Mouse (Mus musculus): ENCODE measurements around the gene Cyfip2. TPM values are rescaled to one million over a fixed set of nuclear protein-coding genes. Genes with fewer than 3 reads are reported as not detected.

Gene Cyfip2
- polyA plus RNA-seq, 1 experiment from 2014 or later: 92.0 TPM

- no peak overlapping the region for H3K4me2 ChIP-seq (ENCODE audit: low read length)
- 77% methylated on average over 10 of the region's 10 CpGs for WGBS
- no peaks in the 10 kb centered on the region for H3K27me3 ChIP-seq (replicated peaks; ENCODE audit: control insufficient read depth, insufficient read depth, low read length)
- H3K9ac ChIP-seq (ENCODE audit: low read depth, low read length): no peak overlapping the region
- no peak for ATAC-seq
- no peak overlapping the region for H3K4me3 ChIP-seq (ENCODE audit: low read length)
- H3K27ac ChIP-seq (ENCODE audit: low read depth, low read length): no peak overlapping the region
- H3K9me3 ChIP-seq (ENCODE audit: control insufficient read depth, low read length): no peaks in the 10 kb centered on the region
- no peaks in the 10 kb centered on the region for H3K4me1 ChIP-seq (ENCODE audit: control insufficient read depth, insufficient read depth, low read depth, low read length)
- no peaks in the 10 kb centered on the region for H3K36me3 ChIP-seq (ENCODE audit: control insufficient read depth, insufficient read depth, low read length)
Measured at GRCm38 (mm10) chr11:46177246-46178043, 135.2 kb downstream of the Cyfip2 start.

DNA sequence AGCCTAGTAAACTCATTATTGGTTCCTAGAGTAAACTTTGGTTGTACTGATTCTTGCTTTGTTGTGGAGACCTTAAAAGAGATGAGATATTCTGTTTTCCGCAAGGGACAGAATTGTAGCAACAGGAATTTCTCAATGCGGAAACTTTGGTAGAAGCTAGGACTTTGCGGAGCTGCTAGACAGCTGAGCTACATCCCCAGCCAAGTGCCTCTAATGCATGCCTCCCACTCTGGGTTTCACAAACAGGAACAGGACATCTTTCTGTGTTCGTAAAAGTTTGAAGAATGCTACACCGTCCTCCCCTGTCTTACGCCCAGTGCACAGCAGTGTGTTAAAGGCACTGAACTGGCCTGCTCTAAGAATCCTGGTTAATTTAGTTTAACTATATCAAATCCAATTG is 136.5 kb downstream of the Cyfip2 start:
- H3K9me3 ChIP-seq (ENCODE audit: control insufficient read depth, low read length): no peaks in the 10 kb centered on the region
- no peak overlapping the region for H3K4me2 ChIP-seq (ENCODE audit: low read length)
- H3K9ac ChIP-seq (ENCODE audit: low read depth, low read length): no peak overlapping the region
- 89% methylated on average over 6 of the region's 6 CpGs for WGBS
- H3K27me3 ChIP-seq (replicated peaks; ENCODE audit: control insufficient read depth, insufficient read depth, low read length): no peaks in the 10 kb centered on the region
- no peaks in the 10 kb centered on the region for H3K4me1 ChIP-seq (ENCODE audit: control insufficient read depth, insufficient read depth, low read depth, low read length)
- no peak for ATAC-seq
- no peaks in the 10 kb centered on the region for H3K36me3 ChIP-seq (ENCODE audit: control insufficient read depth, insufficient read depth, low read length)
- H3K4me3 ChIP-seq (ENCODE audit: low read length): no peak overlapping the region
- no peak overlapping the region for H3K27ac ChIP-seq (ENCODE audit: low read depth, low read length)

- no peak for ATAC-seq
- WGBS: 97% methylated on average over 9 of the region's 9 CpGs
- Histone ChIP-seq H3K27me3 (replicated peaks; ENCODE audit: control insufficient read depth, insufficient read depth, low read length) (no peaks in the 10 kb centered on the region), H3K4me3 (ENCODE audit: low read length) (no peak overlapping the region), H3K4me2 (ENCODE audit: low read length) (no peak overlapping the region), H3K4me1 (ENCODE audit: control insufficient read depth, insufficient read depth, low read depth, low read length) (no peaks in the 10 kb centered on the region), H3K27ac (ENCODE audit: low read depth, low read length) (no peak overlapping the region), H3K9me3 (ENCODE audit: control insufficient read depth, low read length) (no peaks in the 10 kb centered on the region), H3K36me3 (ENCODE audit: control insufficient read depth, insufficient read depth, low read length) (no peaks in the 10 kb centered on the region), H3K9ac (ENCODE audit: low read depth, low read length) (no peak overlapping the region)
Measured at GRCm38 (mm10) chr11:46172128-46172527, 140.5 kb downstream of the Cyfip2 start.

GRCm38 (mm10) chr11:46169908-46170307 is 142.8 kb downstream of the Cyfip2 start:
- Histone ChIP-seq H3K36me3 (ENCODE audit: control insufficient read depth, insufficient read depth, low read length) (no peaks in the 10 kb centered on the region), H3K9me3 (ENCODE audit: control insufficient read depth, low read length) (no peaks in the 10 kb centered on the region), H3K27ac (ENCODE audit: low read depth, low read length) (no peak overlapping the region), H3K9ac (ENCODE audit: low read depth, low read length) (no peak overlapping the region), H3K4me3 (ENCODE audit: low read length) (no peak overlapping the region), H3K4me1 (ENCODE audit: control insufficient read depth, insufficient read depth, low read depth, low read length) (no peaks in the 10 kb centered on the region; the same call in 1 of the 2 replicates), H3K4me2 (ENCODE audit: low read length) (no peak overlapping the region), H3K27me3 (replicated peaks; ENCODE audit: control insufficient read depth, insufficient read depth, low read length) (peaks cover 3% of the 10 kb centered on the region; the same call in 1 of the 2 replicates)
- WGBS: 28% methylated on average over 3 of the region's 3 CpGs
- no peak for ATAC-seq

- Histone ChIP-seq H3K4me3 (ENCODE audit: low read length) (no peak overlapping the region), H3K27ac (ENCODE audit: low read depth, low read length) (no peak overlapping the region), H3K9ac (ENCODE audit: low read depth, low read length) (no peak overlapping the region), H3K4me1 (ENCODE audit: control insufficient read depth, insufficient read depth, low read depth, low read length) (no peaks in the 10 kb centered on the region; the same call in 1 of the 2 replicates), H3K9me3 (ENCODE audit: control insufficient read depth, low read length) (no peaks in the 10 kb centered on the region), H3K36me3 (ENCODE audit: control insufficient read depth, insufficient read depth, low read length) (no peaks in the 10 kb centered on the region), H3K4me2 (ENCODE audit: low read length) (no peak overlapping the region), H3K27me3 (replicated peaks; ENCODE audit: control insufficient read depth, insufficient read depth, low read length) (peaks cover 6% of the 10 kb centered on the region; the same call in 1 of the 2 replicates)
- 89% methylated on average over 7 of the region's 7 CpGs for WGBS
- ATAC-seq: no peak
Measured at GRCm38 (mm10) chr11:46168506-46168905, 144.2 kb downstream of the Cyfip2 start.

DNA sequence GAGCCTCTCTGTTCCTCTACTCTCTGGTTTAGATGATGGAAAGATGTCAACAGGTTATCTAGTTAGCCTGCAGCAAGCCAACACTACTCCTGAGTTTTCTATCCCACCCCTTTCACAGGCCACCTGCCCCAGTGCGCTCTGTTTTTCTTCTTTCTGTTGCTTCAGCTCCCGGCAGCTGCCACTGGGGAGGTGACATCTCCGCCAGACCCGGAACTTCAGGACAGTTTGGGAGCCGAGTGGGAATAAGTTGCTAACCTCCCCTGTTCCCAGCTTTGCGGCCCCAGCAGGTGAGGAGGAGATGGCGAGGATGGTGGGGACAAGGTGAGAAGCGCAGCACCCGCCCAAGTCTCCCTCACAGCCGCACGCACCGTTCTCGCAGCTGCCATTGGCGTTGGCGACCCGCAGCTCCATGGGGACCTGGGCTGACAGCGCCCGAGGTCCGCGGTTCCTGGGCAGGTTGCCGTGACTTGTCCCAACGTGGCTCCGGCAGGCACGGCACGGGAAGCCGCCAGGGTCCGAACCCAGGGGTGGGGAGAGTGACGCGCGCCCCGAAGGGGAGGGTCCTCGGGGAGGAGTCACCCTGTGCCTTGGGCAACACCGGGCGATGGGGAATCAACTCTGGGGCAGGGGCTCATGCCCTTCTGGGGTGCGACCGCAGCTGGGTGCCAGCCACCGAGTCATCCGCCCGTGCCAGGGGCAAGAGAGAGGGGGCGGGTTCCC is 146.6 kb downstream of the Cyfip2 start, which contains the start of gene Nipal4:
Gene Nipal4 (minus strand): TSS at position 643 of the 720 bp plus-strand sequence.
- Histone ChIP-seq H3K27ac (ENCODE audit: low read depth, low read length) (no peak within 1 kb of the TSS), H3K36me3 (ENCODE audit: control insufficient read depth, insufficient read depth, low read length) (no peaks in the 10 kb centered on the region), H3K4me1 (ENCODE audit: control insufficient read depth, insufficient read depth, low read depth, low read length) (no peaks in the 10 kb centered on the region; the same call in 1 of the 2 replicates), H3K27me3 (replicated peaks; ENCODE audit: control insufficient read depth, insufficient read depth, low read length) (peaks cover 6% of the 10 kb centered on the region; the same call in 1 of the 2 replicates), H3K4me2 (ENCODE audit: low read length) (peak within 1 kb of the TSS; percentile 79), H3K9me3 (ENCODE audit: control insufficient read depth, low read length) (no peaks in the 10 kb centered on the region), H3K9ac (ENCODE audit: low read depth, low read length) (peak within 1 kb of the TSS; percentile 49), H3K4me3 (ENCODE audit: low read length) (peak within 1 kb of the TSS; percentile 48)
- 4% methylated on average over 40 of the region's 40 CpGs for WGBS
- ATAC-seq: peak; percentile 50; the same call in 1 of the 2 replicates

DNA sequence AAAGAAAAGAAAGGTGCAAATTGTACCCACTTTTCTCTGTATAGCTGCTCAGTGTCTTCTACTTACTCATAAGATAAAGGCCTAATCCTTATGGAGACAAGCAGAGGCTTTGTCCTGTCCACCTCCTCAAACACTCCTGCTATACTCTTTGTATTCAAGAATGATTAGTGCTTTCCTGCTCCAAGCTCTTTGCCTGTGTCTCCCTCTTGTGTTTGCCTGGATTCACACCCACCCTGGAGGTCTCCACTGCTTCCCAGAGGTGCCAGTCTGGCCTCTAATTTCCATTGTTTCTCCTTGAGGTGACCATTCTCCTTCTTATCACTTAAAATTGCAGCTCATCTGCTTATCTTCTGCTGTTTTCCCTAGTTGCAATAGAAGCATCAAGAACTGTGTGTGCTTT is 155.2 kb downstream of the Cyfip2 start:
- Histone ChIP-seq H3K36me3 (ENCODE audit: control insufficient read depth, insufficient read depth, low read length) (no peaks in the 10 kb centered on the region), H3K4me2 (ENCODE audit: low read length) (no peak overlapping the region), H3K27me3 (replicated peaks; ENCODE audit: control insufficient read depth, insufficient read depth, low read length) (no peaks in the 10 kb centered on the region), H3K9me3 (ENCODE audit: control insufficient read depth, low read length) (no peaks in the 10 kb centered on the region), H3K9ac (ENCODE audit: low read depth, low read length) (no peak overlapping the region), H3K4me3 (ENCODE audit: low read length) (no peak overlapping the region), H3K4me1 (ENCODE audit: control insufficient read depth, insufficient read depth, low read depth, low read length) (no peaks in the 10 kb centered on the region), H3K27ac (ENCODE audit: low read depth, low read length) (no peak overlapping the region)
- ATAC-seq: no peak

GRCm38 (mm10) chr11:46156945-46157344 is 155.7 kb downstream of the Cyfip2 start:
- Histone ChIP-seq H3K27ac (ENCODE audit: low read depth, low read length) (no peak overlapping the region), H3K9ac (ENCODE audit: low read depth, low read length) (no peak overlapping the region), H3K4me1 (ENCODE audit: control insufficient read depth, insufficient read depth, low read depth, low read length) (no peaks in the 10 kb centered on the region), H3K4me2 (ENCODE audit: low read length) (no peak overlapping the region), H3K9me3 (ENCODE audit: control insufficient read depth, low read length) (no peaks in the 10 kb centered on the region), H3K4me3 (ENCODE audit: low read length) (no peak overlapping the region), H3K36me3 (ENCODE audit: control insufficient read depth, insufficient read depth, low read length) (no peaks in the 10 kb centered on the region), H3K27me3 (replicated peaks; ENCODE audit: control insufficient read depth, insufficient read depth, low read length) (no peaks in the 10 kb centered on the region)
- no peak for ATAC-seq
- WGBS: 88% methylated on average over 8 of the region's 8 CpGs

GRCm38 (mm10) chr11:46146619-46147018 is 166.0 kb downstream of the Cyfip2 start:
- H3K4me3 ChIP-seq (ENCODE audit: low read length): no peak overlapping the region
- H3K4me1 ChIP-seq (ENCODE audit: control insufficient read depth, insufficient read depth, low read depth, low read length): no peaks in the 10 kb centered on the region
- no peak overlapping the region for H3K4me2 ChIP-seq (ENCODE audit: low read length)
- H3K36me3 ChIP-seq (ENCODE audit: control insufficient read depth, insufficient read depth, low read length): peaks cover 12% of the 10 kb centered on the region; the same call in 1 of the 2 replicates
- ATAC-seq: no peak
- WGBS: 87% methylated on average over 5 of the region's 5 CpGs
- H3K27me3 ChIP-seq (replicated peaks; ENCODE audit: control insufficient read depth, insufficient read depth, low read length): no peaks in the 10 kb centered on the region
- H3K9me3 ChIP-seq (ENCODE audit: control insufficient read depth, low read length): no peaks in the 10 kb centered on the region
- H3K27ac ChIP-seq (ENCODE audit: low read depth, low read length): no peak overlapping the region
- H3K9ac ChIP-seq (ENCODE audit: low read depth, low read length): no peak overlapping the region

Measured in hindbrain, embryonic 16.5 days (tissue).